Mouse (Mus musculus): ENCODE measurements around the gene Pls1.

The Pls1 gene

GRCm38 (mm10) chr9:95801610-95802451, 43.3 kb downstream of the Pls1 start:
- no peak for DNase-seq

DNA sequence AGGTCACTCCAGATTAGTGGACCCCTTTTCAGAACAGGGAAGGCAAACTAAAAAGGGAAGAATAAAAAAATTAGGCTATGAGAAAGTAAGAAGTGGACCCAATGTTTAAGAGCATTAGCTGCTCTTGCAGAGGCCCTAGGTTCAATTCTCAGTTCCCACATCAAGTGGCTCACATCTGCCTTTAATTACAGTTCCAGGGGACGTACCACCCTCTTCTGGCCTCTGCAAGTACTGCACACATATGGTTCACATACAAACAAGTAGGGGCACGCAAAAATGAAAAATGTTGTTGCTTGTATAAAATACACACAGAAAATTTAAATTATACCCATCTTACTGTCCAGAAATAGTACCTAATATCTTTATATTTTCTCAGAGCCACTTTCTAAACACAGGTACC, 48.8 kb downstream of the Pls1 start:
- DNase-seq, result no peak

GRCm38 (mm10) chr9:95795844-95796243, 49.3 kb downstream of the Pls1 start:
- DNase-seq, result no peak

DNA sequence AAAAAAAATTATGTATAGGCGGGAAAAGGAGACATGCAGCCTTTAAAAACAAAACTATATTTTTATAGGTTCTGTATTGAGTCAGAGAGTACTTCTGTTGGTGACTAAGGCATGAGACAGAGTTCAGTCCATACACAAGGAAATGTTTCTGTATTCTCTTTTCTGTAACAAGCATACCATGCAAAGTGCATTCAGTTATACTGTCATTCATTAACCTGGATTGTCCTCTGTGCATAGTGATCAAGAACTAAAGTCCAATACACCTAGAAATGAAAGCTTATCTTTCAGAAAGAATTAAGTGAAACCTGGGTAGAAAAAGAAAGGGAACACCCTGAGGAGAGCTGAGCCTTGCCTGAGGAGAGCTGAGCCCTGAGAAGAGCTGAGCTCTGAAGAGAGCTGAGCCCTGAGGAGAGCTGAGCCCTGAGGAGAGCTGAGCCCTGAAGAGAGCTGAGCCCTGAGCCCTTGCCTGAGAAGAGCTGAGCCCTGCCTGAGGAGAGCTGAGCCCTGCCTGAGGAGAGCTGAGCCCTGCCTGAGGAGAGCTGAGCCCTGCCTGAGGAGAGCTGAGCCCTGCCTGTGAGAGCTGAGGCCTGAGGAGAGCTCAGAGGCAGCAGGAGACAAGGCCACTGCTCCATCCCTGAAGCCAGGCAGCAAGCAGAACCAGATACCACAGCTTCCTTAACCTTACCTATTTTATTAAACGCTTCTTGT, 49.9 kb downstream of the Pls1 start:
- no peak for DNase-seq

DNA sequence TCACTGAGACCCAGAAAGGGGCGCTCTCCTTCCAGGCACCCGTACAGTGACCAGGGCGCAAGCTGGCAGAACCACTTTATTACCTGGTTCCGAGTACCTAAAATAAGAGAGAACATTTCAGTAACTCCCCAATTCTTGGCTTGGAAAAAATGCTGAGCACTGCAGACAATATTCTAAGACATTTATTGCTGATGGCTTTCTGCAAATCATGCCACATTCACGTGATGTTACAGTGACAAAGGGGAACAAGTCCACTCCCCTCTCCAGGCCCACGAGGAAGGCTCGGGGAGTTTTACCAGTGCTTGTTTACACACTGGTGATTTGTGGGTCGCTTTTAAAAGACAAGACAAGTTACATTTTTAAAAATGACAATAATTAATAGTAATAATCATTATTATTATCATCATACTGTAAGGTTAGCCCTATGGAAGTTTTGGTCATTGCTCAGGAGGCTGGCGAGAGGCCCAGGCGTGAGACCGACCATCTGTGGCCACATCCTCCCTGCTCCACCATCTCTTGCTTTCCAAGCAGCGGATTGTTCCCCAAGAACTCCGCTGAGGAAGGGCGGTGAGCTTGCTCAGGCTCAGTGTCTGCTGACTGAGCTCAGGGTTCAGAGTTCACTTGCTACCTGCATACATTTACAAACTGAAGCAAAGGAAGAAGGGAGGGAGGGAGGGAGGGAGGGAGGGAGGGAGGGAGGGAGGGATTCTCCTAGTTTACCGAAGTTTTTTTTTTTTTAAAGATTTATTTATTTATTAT, 50.9 kb downstream of the Pls1 start:
- DNase-seq, result no peak

- no peak for DNase-seq
Observed at GRCm38 (mm10) chr9:95784888-95785511, 60.1 kb downstream of the Pls1 start.

GRCm38 (mm10) chr9:95783646-95784293, 61.3 kb downstream of the Pls1 start:
- DNase-seq, result no peak

DNA sequence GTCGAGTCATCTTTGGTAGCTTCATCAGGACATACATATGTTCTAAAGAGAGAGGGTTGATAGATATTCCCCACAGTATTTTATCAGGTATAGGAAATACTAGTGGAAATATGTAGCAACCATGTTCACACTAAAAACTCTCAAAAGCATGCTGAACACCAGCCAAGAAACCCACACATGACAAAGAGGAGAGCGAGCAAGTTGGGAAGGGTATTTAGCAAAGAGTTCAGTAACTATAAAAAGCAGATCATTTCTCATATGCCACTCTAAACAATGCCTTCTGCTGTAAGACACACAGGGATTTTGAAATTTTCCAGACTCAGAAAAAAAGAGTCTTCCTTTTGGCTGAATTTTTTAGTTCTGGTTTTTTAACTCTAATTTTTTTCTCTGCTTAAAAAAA, 73.4 kb downstream of the Pls1 start:
- DNase-seq, result no peak

DNA sequence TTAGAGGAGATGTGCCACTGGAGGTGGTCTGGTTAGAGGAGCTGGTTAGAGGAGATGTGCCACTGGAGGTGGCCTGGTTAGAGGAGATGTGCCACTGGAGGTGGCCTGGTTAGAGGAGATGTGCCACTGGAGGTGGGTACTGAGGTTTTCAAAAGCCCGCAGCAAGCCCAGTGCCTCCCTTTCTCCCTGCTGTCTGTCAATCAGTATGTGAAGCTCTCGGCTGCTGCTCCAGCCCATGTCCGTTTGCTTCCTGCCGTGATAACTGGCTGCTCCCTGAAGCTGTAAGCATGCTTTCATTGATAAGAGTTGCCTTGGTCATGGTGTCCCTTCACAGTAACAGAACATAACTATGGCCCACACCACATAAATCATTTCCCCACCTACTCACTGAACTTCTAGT, 81.9 kb downstream of the Pls1 start:
- DNase-seq, result no peak

GRCm38 (mm10) chr9:95762228-95762627, 82.9 kb downstream of the Pls1 start:
- no peak for DNase-seq

GRCm38 (mm10) chr9:95761381-95761780, 83.7 kb downstream of the Pls1 start:
- no peak for DNase-seq

GRCm38 (mm10) chr9:95750746-95751145, 94.4 kb downstream of the Pls1 start:
- DNase-seq, result no peak

DNA sequence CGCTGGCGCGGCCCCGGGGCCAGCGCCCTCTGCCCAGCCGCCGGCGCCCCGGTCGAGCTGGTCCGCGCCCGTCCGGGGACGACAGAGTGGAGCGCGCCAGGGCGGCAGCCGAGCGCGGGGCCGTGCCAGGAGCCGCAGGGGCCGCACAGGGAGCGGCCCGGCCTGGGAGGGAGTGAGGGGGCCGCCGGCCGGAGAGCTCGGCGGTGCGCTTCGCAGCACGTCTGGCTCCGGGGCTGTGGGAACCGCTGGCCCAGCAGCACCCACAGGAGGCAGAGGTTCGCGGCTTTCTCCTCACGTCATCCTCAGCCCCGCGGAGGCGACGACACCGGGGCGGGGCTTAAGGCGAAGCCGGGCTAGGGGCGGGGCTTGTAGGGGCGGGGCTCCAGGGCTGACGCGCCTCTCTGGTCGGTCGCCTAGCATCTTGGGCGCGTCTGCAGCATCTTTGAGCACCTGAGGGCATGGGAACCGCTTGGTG, 95.0 kb downstream of the Pls1 start, which contains the start of gene Trpc1:
Gene Trpc1 (minus strand): TSS at position 339 of the 475 bp plus-strand sequence.
- DNase-seq, result peak; percentile 18 to 31

- DNase-seq, result no peak
Observed at GRCm38 (mm10) chr9:95749461-95749928, 95.6 kb downstream of the Pls1 start.

- DNase-seq, result no peak
Observed at GRCm38 (mm10) chr9:95747298-95747697, 97.8 kb downstream of the Pls1 start.

DNA sequence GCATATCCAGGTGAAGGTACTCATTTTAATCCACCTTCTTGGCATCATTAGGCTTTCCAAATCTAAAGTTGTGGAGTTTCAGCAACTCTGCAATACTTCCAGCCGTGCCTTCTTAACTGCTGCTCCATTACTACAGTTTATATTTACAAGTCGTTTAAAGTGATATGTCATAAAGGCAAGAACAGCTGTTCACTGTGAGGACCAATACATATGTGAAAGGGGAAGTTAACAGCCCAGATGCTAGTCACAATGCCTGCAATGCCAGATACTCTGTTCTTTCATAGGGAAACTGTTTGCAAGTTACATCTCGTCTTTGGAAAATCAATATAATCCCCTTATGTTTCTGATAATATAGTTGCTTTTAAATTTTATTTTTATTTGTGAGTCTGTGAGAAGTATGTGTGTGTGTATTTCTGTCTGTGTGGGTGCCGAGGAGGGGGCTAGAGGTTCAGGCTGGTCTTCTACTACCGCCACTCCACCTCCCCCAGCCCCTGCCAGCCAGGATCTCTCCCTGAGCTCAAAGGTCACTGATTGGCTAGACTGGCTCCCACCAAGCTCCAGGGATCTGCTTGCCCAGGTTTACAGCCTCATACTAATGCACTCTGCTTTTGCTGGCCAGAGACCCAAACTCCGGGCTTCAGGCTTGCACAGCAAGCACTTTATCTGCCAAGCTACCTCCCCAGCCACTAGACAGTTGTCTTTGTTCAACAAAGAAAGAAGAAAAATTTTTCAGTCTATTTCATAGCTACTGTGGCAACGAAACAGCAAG, 100.1 kb downstream of the Pls1 start:
- no peak for DNase-seq

DNA sequence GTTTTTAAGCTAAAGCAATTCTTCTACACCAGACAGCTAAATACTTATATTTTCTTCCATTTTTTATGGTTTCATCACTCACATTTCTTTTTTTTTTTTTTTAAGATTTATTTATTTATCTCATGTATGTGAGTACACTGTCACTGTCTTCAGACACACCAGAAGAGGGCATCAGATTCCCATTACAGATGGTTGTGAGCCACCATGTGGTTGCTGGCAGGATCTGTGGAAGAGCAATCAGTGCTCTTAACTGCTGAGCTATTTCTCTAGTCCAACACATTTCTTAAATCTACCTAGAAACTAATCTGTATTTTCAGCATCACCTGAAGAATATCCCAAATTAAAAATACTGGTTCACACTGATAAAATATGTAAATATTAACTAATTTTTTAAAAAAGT, 108.9 kb downstream of the Pls1 start:
- DNase-seq, result no peak

GRCm38 (mm10) chr9:95712574-95712973, 132.5 kb downstream of the Pls1 start:
- no peak for DNase-seq

DNA sequence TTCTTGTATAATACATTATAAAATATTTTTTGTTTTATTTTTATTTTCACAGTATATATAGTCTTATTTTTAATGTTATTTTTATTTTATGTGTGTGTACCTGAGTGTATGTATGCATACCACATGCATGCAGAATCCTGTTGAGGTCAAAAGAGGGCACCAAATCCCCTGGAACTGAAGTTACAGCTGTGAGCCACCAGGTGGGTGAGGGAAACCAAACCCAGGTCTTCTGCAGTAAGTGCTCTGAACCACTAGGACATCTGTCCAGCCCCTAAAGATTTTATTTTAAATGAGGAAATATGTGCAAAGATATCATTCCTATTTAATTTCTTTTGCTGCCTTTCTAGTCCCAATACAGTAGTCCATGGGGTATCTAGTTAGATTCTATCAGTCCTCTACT, 136.2 kb downstream of the Pls1 start:
- no peak for DNase-seq

DNA sequence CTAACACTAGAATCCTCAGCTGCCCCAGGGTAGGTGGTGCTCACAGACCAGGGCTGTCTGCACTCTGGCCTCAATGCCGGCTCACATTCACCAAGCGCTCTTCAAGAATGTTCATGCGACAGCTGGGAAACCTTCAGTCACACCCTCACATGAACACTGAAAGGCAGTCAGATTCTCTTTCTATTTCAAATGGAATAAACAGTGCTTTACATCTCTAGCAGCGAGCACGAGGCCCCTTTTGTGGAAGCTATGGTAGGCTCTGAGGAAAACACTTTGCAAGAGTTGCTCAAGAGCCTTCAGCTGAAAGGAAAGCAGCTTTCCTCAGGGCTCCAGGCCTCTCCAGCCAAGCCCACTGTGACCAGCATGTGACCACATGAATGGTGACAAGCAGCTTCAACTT, 139.7 kb downstream of the Pls1 start:
- DNase-seq, result no peak

GRCm38 (mm10) chr9:95704078-95704477, 141.0 kb downstream of the Pls1 start:
- no peak for DNase-seq
